Mouse (Mus musculus) B cell, adult 62 days (primary cell): ENCODE data around the gene Gm3532. TPM values are rescaled to one million over a fixed set of nuclear protein-coding genes. Genes with fewer than 3 reads are reported as not detected.

Experiments used
- total RNA-seq: library from RNA; stranded (reverse); gene quantifications from 4 replicates; pipeline ENCODE4 v1.2.4, GENCODE M21; 2023

The Gm3532 gene
- not detected in 4 replicates for total RNA-seq

GRCm38 (mm10) chr14:5538196-5538595, at the start of gene Gm3532:
Gene Gm3532, plus strand, starts transcription at chr14:5538496.

GRCm38 (mm10) chr14:5501374-5501773, 36.9 kb upstream of the Gm3532 start, which contains the start of gene Gm3488:
Gene Gm3488, plus strand, starts transcription at chr14:5501674.

Other genes starting within 250 kb of the Gm3532 start
- gene Gm3542, start 203.6 kb upstream of the Gm3532 start, total RNA-seq: not detected in 4 replicates
- gene Gm3500, start 149.4 kb upstream of the Gm3532 start, total RNA-seq: not detected in 4 replicates
- gene Gm3194, start 83.0 kb upstream of the Gm3532 start, total RNA-seq: not detected in 4 replicates
- not detected in 4 replicates for gene Gm8246, start 60.7 kb upstream of the Gm3532 start, total RNA-seq
- gene Gm3187, start 54.3 kb upstream of the Gm3532 start, total RNA-seq: not detected in 4 replicates
- gene Gm3488, start 36.8 kb upstream of the Gm3532 start, total RNA-seq: not detected in 4 replicates
- not detected in 4 replicates for gene Gm8265, start 94.5 kb downstream of the Gm3532 start, total RNA-seq
- gene Gm9603, start 149.0 kb downstream of the Gm3532 start, total RNA-seq: not detected in 4 replicates
- gene Gm3373, start 203.1 kb downstream of the Gm3532 start, total RNA-seq: not detected in 4 replicates